Mouse (Mus musculus) myocyte (in vitro differentiated cells): Measurements from ENCODE around the gene Mvk.

ENCODE experiments used
- CEBPB ChIP-seq: IDR thresholded peaks from 2 replicates; pipeline ENCODE4 v1.6.1; 2011; ENCODE audit warnings: mild to moderate bottlenecking, moderate library complexity; ENCODE audit not compliant: poor library complexity, insufficient read depth, severe bottlenecking
- E2F4 ChIP-seq: IDR thresholded peaks from one replicate; pipeline ENCODE4 v1.6.1; 2011; ENCODE audit warnings: mild to moderate bottlenecking, control low read depth, moderate library complexity; ENCODE audit not compliant: insufficient read depth
- MAX ChIP-seq: IDR thresholded peaks from one replicate; pipeline ENCODE4 v1.6.1; 2011; ENCODE audit warnings: low read depth, mild to moderate bottlenecking, control low read depth
- MYOD1 ChIP-seq, 3 experiments: IDR thresholded peaks; one replicate each; pipeline ENCODE4 v1.6.1; 2011; ENCODE audit warnings: control low read depth in 2 of 3, low read depth in 2 of 3, mild to moderate bottlenecking in 2 of 3, moderate library complexity in 1 of 3; ENCODE audit not compliant: insufficient read length in 2 of 3, control insufficient read depth in 1 of 3
- POLR2A ChIP-seq: IDR thresholded peaks from one replicate; pipeline ENCODE4 v1.6.1; 2011; ENCODE audit warnings: low read depth, mild to moderate bottlenecking, control low read depth, moderate library complexity; ENCODE audit not compliant: insufficient read length
- POLR2AphosphoS2 ChIP-seq: IDR thresholded peaks from one replicate; pipeline ENCODE4 v1.6.1; 2011; ENCODE audit warnings: low read depth, control low read depth; ENCODE audit not compliant: insufficient read length
- TCF12 ChIP-seq: IDR thresholded peaks from one replicate; pipeline ENCODE4 v1.6.1; 2011; ENCODE audit warnings: mild to moderate bottlenecking, control low read depth; ENCODE audit not compliant: poor library complexity, insufficient read depth, severe bottlenecking
- USF1 ChIP-seq: IDR thresholded peaks from one replicate; pipeline ENCODE4 v1.6.1; 2011; ENCODE audit warnings: low read depth, mild to moderate bottlenecking, control low read depth, moderate library complexity

DNA sequence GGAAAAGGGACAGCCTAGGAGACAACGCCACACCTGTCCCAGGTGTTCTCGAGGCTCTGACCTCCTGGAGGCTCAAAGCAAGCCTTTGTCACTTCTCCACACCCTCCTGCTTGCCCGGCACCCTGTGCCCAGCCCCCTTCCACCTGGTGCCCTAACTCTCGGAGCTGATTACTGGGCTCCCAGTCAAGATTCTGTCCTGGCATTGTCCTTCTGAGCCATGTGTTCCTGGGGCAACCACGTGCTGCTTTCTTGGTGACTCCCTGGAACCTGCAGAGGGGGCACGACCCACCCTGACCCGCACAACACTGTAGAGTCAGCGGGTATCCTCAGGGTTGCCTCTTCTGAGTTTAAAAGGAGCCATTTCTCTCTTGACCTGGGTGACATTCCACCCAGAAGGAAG lies 9.7 kb upstream of the Mvk start:
- TF ChIP-seq POLR2A (no peak), TCF12 (no peak), MAX (no peak), E2F4 (no peak), USF1 (no peak), MYOD1 (IDR thresholded peaks at IDR 0.05; ENCODE audit: control insufficient read depth in 1 of 3, insufficient read length in 2 of 3, low read depth in 2 of 3) (no peak), POLR2AphosphoS2 (no peak), CEBPB (no peak)
